Mouse (Mus musculus) megakaryocyte, embryonic 14.5 days (primary cell): ENCODE results near the gene Map3k20. TPM values are rescaled to one million over a fixed set of nuclear protein-coding genes. Genes with fewer than 3 reads are reported as not detected.

Experiments used
- H3K27me3 ChIP-seq: replicated peaks from 2 replicates; pipeline ENCODE3; 2012; ENCODE audit warnings: inconsistent platforms
- H3K36me3 ChIP-seq: replicated peaks from 2 replicates; pipeline ENCODE3; 2012; ENCODE audit warnings: low read length, inconsistent platforms, mixed read lengths
- H3K4me1 ChIP-seq: 2 replicates; pipeline ENCODE4 v1.6.1; 2012; ENCODE audit warnings: inconsistent platforms
- H3K4me3 ChIP-seq: replicated peaks from 2 replicates; pipeline ENCODE3; 2012; ENCODE audit warnings: moderate library complexity, mild to moderate bottlenecking, inconsistent platforms
- H3K9me3 ChIP-seq: 2 replicates; pipeline ENCODE4 v1.6.1; 2012; ENCODE audit warnings: inconsistent platforms
- FLI1 ChIP-seq: IDR thresholded peaks from 2 replicates; pipeline ENCODE4 v1.6.1; 2012; ENCODE audit warnings: low read length, inconsistent platforms, mixed read lengths
- GATA1 ChIP-seq: IDR thresholded peaks from 3 replicates; pipeline ENCODE4 v1.6.1; 2012; ENCODE audit warnings: mixed read lengths, low read length, inconsistent platforms, borderline replicate concordance
- polyA plus RNA-seq: library from polyadenylated mRNA; stranded (reverse); fragments of >175 nt; gene quantifications from 2 replicates; pipeline ENCODE4 v1.2.3, GENCODE M21; 2012; ENCODE audit warnings: low replicate concordance; ENCODE audit not compliant: insufficient read depth

Gene Map3k20
- polyA plus RNA-seq, 1 experiment = 2.8 TPM

- TF ChIP-seq GATA1 (no peak), FLI1 (no peak)
- Histone ChIP-seq H3K4me1 (peaks cover 80% of the 10 kb centered on the region), H3K36me3 (peaks cover 18% of the 10 kb centered on the region), H3K4me3 (peak overlapping the region; percentile 69), H3K27me3 (no peaks in the 10 kb centered on the region), H3K9me3 (no peaks in the 10 kb centered on the region)
Observed at GRCm38 (mm10) chr2:72318421-72318820, 33.0 kb downstream of the Map3k20 start.

- H3K36me3 ChIP-seq = peaks cover 18% of the 10 kb centered on the region
- no peaks in the 10 kb centered on the region for H3K9me3 ChIP-seq
- peaks cover 85% of the 10 kb centered on the region for H3K4me1 ChIP-seq
- H3K4me3 ChIP-seq = peak overlapping the region; percentile 69
- no peak for TF ChIP-seq FLI1
- no peak for TF ChIP-seq GATA1
- H3K27me3 ChIP-seq = no peaks in the 10 kb centered on the region
Observed at GRCm38 (mm10) chr2:72319028-72319798, 33.8 kb downstream of the Map3k20 start.

- H3K36me3 ChIP-seq = peaks cover 21% of the 10 kb centered on the region
- TF ChIP-seq FLI1 (no peak), GATA1 (no peak)
- H3K4me1 ChIP-seq = peaks cover 78% of the 10 kb centered on the region
- no peaks in the 10 kb centered on the region for H3K27me3 ChIP-seq
- H3K9me3 ChIP-seq = no peaks in the 10 kb centered on the region
- H3K4me3 ChIP-seq = no peak overlapping the region
Observed at GRCm38 (mm10) chr2:72320661-72321060, 35.2 kb downstream of the Map3k20 start.

GRCm38 (mm10) chr2:72321591-72321990 is 36.2 kb downstream of the Map3k20 start:
- H3K4me1 ChIP-seq = peaks cover 72% of the 10 kb centered on the region
- no peaks in the 10 kb centered on the region for H3K27me3 ChIP-seq
- TF ChIP-seq FLI1 (no peak), GATA1 (no peak)
- no peaks in the 10 kb centered on the region for H3K9me3 ChIP-seq
- H3K36me3 ChIP-seq = peaks cover 21% of the 10 kb centered on the region
- no peak overlapping the region for H3K4me3 ChIP-seq

GRCm38 (mm10) chr2:72322681-72323353 is 37.4 kb downstream of the Map3k20 start:
- Histone ChIP-seq H3K36me3 (peaks cover 22% of the 10 kb centered on the region), H3K4me3 (peak overlapping the region; percentile 78), H3K27me3 (no peaks in the 10 kb centered on the region), H3K9me3 (no peaks in the 10 kb centered on the region), H3K4me1 (peaks cover 68% of the 10 kb centered on the region)
- TF ChIP-seq FLI1 (no peak), GATA1 (no peak)

GRCm38 (mm10) chr2:72324436-72324835 is 39.0 kb downstream of the Map3k20 start:
- TF ChIP-seq GATA1 = no peak
- no peak for TF ChIP-seq FLI1
- Histone ChIP-seq H3K4me3 (no peak overlapping the region), H3K36me3 (peaks cover 25% of the 10 kb centered on the region), H3K4me1 (peaks cover 61% of the 10 kb centered on the region), H3K27me3 (no peaks in the 10 kb centered on the region), H3K9me3 (no peaks in the 10 kb centered on the region)

GRCm38 (mm10) chr2:72326491-72326890 is 41.1 kb downstream of the Map3k20 start:
- H3K36me3 ChIP-seq = peaks cover 21% of the 10 kb centered on the region
- no peaks in the 10 kb centered on the region for H3K27me3 ChIP-seq
- no peaks in the 10 kb centered on the region for H3K9me3 ChIP-seq
- H3K4me3 ChIP-seq = no peak overlapping the region
- TF ChIP-seq FLI1 = no peak
- TF ChIP-seq GATA1 = no peak
- H3K4me1 ChIP-seq = peaks cover 51% of the 10 kb centered on the region

- Histone ChIP-seq H3K4me1 (peaks cover 33% of the 10 kb centered on the region), H3K36me3 (peaks cover 26% of the 10 kb centered on the region), H3K27me3 (no peaks in the 10 kb centered on the region), H3K9me3 (no peaks in the 10 kb centered on the region), H3K4me3 (no peak overlapping the region)
- TF ChIP-seq GATA1 (no peak), FLI1 (no peak)
Observed at GRCm38 (mm10) chr2:72328435-72328834, 43.0 kb downstream of the Map3k20 start.

GRCm38 (mm10) chr2:72330955-72331481 is 45.6 kb downstream of the Map3k20 start:
- H3K36me3 ChIP-seq = peaks cover 12% of the 10 kb centered on the region
- no peak overlapping the region for H3K4me3 ChIP-seq
- peaks cover 30% of the 10 kb centered on the region for H3K4me1 ChIP-seq
- no peak for TF ChIP-seq FLI1
- no peak for TF ChIP-seq GATA1
- no peaks in the 10 kb centered on the region for H3K27me3 ChIP-seq
- H3K9me3 ChIP-seq = no peaks in the 10 kb centered on the region

GRCm38 (mm10) chr2:72332067-72332466 is 46.6 kb downstream of the Map3k20 start:
- H3K27me3 ChIP-seq = no peaks in the 10 kb centered on the region
- TF ChIP-seq GATA1 (no peak), FLI1 (no peak)
- H3K9me3 ChIP-seq = no peaks in the 10 kb centered on the region
- H3K4me1 ChIP-seq = peaks cover 36% of the 10 kb centered on the region
- no peak overlapping the region for H3K4me3 ChIP-seq
- H3K36me3 ChIP-seq = peaks cover 12% of the 10 kb centered on the region
